Mouse (Mus musculus) kidney, adult 9 months (tissue): ENCODE measurements around the gene Sun1.

Experiments
- DNase-seq: peaks from one replicate; pipeline ENCODE4 v3.0.0; 2022

Sun1 gene

DNA sequence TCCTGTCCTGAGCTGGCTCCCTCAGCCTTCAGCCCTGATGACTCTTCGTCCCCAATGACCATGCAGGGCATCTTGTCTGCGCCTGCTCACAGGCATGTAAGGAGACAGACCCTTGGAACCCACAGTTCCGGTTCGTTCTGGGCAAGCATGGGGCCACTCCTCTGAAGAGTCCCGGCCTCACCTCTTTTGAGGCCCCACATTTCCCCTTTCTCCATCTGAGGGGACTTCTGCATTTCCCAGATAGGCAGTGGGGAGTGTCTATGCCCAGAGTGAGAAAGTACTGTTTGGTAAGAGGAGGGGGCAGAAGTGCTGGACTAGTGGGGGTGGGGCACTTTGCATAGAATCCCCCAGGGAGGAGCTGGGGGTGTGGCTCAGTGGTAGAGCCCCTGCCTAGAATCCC lies 86.7 kb downstream of the Sun1 start:
- DNase-seq: no peak

DNA sequence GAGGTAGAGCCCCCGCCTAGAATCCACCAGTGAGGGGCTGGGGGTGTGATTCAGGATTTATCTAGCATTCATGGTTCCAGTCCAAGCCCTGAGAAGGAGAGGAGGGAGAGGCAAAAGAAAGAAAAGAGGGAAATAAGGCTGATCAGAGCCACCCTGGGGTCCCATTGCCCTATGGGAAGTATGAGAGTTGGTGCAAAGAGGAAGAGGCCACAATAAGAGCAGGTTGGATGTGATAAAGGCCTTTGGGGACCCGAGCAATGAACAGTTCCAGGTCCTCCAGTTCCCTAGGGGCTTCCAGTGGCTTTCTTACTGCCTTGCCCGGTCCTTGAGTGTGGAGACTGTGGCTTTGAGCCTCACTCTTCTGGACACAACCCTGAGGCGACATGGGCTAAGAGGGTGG lies 87.3 kb downstream of the Sun1 start:
- DNase-seq: no peak

DNA sequence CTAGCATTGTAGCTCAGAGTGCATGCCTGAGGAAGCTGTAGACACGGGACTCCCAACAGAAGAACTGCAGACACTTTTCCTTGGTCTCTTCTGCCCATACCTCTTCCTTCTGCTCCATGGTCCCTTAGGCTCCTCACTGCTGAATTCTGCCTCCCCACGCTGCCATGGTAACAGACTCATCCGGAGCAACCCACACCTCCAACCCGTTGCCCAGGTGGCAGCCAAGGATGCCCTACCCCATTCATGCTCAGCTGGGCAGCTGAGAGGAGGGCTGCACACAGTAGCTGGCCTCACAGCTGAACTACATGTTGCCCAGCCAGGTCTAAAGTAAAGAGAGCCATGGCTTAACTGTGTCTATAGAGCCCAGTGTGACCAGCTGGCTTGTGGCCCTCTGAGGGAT lies 88.2 kb downstream of the Sun1 start:
- no peak for DNase-seq

DNA sequence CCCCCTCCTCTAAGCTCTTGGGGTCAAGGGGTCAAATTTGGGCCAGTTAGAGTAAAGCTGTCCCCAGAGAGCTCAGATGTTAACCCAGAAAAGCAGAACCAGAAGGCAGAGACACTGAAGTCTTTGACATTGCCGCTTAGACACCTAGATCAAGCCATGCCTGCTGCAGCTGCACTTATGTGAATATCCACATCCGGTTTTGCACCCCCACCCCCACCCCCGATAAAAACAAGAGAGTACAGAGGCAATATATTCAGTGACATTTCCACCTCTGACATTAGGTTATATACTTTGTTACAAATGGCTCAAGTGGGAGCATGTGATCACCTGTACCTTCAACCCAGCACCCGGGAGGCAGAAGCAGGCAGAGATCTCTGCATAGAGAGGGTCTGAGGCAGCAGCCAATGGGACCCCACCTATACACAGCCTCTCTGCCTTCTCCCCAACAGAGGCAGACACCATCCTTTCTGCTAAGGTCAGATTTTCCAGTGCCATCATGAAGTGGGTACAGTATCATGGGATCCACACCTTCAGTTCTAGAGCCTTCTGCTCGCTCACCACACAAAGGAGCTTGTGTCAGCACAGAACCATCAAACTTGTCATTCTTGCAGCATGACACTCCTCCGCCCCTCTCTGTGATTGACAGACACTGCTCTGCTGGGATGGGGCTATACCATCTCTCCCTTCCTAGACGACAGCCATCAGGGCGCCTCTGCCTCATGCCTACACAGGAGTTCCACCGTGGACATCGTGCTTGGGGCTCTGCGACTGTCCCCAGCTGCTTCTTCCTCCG lies 90.2 kb downstream of the Sun1 start:
- no peak for DNase-seq

DNA sequence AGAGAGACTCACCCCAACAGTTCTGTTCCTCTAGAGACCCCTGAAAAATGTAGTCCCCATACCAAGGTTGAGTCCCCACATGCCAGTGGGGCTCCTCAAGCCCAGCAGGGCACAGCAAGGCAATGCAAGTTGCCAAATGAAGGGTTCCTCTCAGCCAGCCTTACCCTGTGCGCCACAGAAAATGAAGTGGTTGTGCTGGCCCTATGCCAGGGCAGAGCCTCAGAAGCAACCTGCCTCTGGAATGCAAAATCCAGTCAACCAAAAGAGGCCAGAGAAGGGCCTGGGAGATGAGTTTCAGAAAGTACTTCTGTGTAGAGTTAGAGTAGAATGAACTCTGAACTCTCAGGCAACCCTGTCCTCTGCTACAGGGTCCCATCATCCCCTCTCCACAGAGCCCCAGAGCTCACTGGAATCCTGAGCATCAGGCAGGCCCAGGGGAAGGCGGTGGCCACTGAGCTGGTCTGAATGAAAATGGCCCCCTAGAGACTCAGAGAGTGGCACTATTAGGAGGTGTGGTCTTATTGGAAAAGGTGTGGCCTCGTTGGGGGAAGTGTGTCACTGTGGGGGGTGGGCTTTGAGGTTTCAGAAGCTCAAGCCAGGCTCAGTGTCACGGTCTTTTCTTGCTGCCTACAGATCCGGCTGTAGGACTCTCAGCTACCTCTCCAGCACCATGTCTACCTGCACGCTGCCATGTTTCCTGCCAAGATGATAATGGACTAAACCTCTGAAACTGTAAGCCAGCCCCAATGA lies 91.5 kb downstream of the Sun1 start:
- peak; percentile 59 for DNase-seq

DNA sequence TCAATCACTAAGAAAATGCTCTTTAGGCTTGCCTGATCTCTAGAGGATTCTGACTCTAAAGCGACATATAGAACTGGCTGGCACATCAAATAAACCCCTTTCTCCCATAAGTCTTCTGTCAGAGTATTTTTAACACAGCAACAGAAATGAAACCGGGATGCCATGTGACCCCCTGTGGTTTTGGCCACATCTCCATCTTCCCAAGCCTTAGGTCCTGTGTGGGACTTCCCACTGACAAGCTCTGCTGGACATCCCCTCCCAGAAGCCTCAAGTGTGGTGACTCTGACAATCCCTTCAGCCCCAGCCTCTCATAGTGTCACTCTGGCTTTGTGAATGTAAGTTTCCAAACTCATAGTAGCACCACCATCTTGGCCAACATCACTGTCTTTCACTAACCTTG lies 93.7 kb downstream of the Sun1 start:
- DNase-seq: no peak

DNA sequence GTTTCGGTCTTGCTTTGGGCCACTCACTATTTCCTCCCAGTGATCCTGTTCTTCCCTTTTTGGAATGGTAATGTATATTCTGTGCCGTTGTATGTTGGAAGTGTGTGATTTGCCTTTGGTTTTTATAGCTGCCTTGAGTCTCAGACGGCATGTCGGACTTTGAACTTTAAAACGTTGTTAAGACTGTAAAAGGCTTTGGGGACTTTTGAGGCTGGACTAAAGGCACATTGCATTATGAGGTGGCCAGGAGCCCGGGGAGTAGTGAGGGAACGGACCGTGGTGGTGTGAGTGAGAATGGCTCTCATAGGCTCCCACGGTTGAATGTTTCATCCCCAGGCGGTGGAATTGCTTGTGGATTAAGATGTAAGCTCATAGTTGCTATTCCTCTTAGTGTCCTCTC lies 96.7 kb downstream of the Sun1 start:
- DNase-seq: no peak

DNA sequence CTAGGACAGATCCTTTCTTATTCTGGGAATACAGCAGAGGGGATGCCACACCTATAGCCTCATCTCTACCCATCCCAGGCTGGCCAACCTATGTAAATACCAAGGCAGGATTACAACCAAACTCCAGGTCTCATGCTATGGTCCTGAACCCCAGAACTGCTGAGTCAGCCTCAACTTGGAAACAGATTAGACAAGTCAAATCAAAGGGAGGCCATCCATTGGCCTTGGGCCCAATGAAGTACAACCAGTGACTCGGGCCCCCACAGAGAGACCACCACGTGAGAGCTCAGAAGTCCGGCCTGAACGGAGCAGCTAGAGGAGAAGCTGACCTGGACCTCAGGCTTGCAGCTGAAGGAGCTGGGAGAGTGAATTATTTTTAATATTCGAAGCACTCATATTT lies 97.3 kb downstream of the Sun1 start:
- DNase-seq: no peak
